Comparison of ENCODE assay signal across 8 mouse cellular contexts in the genomic region with DNA sequence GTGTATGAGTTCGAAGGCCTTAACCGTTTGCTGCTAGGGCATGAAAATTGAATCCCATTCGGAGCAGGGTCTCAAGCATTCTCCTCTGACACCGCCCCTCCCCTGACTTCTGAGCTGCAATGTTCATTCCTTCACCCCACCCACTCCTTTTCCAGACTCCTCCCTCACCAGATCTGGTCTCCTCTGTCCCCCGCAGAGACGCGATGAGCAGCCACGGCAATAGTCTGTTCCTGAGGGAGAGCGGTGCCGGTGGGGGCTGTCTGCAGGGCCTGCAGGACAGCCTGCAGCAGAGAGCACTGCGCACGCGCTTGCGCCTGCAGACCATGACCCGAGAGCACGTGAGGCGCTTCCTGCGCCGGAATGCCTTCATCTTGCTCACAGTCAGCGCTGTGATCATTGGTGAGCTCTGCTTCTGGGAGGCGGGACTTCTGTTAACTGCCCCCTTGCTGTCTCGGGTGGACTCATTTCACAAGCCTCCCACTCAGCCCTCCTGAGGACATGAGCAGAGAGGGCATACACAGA. TPM values are rescaled to one million over a fixed set of nuclear protein-coding genes. Genes with fewer than 3 reads are reported as not detected.
DNase-seq lines count a peak whose midpoint lies in the region; ATAC-seq lines count a peak whose summit lies in the region.

No protein-coding gene starts in this region.

- DNase-seq in adrenal gland, postnatal 4 days (ENCODE audit: low spot score in 2 of 2): peak; percentile 31 to 53
- DNase-seq in heart, adult 11 months: peak; percentile 98
- DNase-seq in left cerebral cortex, adult 9 months (ENCODE audit: low spot score in 2 of 2): peak; percentile 89 to 93
- peak; percentile 64 to 86 for DNase-seq in lung, postnatal 4 days
- DNase-seq in right cerebral cortex, postnatal 25 days: peak; percentile 91
- no peak for DNase-seq in B cell, adult 2 months

- peak overlapping the region; percentile 48 for H3K4me3 ChIP-seq in embryonic facial prominence, embryonic 12.5 days
- peak overlapping the region; percentile 44 for H3K4me3 ChIP-seq in intestine, embryonic 16.5 days (ENCODE audit: low read length)

- 6% methylated on average over 22 of the region's 22 CpGs for WGBS in embryonic facial prominence, embryonic 12.5 days
- WGBS in intestine, embryonic 16.5 days: 5% methylated on average over 22 of the region's 22 CpGs

- ATAC-seq in embryonic facial prominence, embryonic 12.5 days (ENCODE audit: insufficient number of reproducible peaks, insufficient read depth, low FRiP score, low TSS enrichment): peak; percentile 94
- ATAC-seq in intestine, embryonic 16.5 days: peak; percentile 98

- no peaks in the 10 kb centered on the region for H3K36me3 ChIP-seq in embryonic facial prominence, embryonic 12.5 days
- H3K36me3 ChIP-seq in intestine, embryonic 16.5 days (ENCODE audit: control insufficient read depth, insufficient read depth, low read length): no peaks in the 10 kb centered on the region

- H3K9me3 ChIP-seq in embryonic facial prominence, embryonic 12.5 days: no peaks in the 10 kb centered on the region
- H3K9me3 ChIP-seq in intestine, embryonic 16.5 days (ENCODE audit: control insufficient read depth, low read length): no peaks in the 10 kb centered on the region

- peak overlapping the region; percentile 58 for H3K4me2 ChIP-seq in embryonic facial prominence, embryonic 12.5 days (replicated peaks)
- peak overlapping the region; percentile 60 for H3K4me2 ChIP-seq in intestine, embryonic 16.5 days (ENCODE audit: low read depth, low read length)

- H3K27me3 ChIP-seq in embryonic facial prominence, embryonic 12.5 days: no peaks in the 10 kb centered on the region
- no peaks in the 10 kb centered on the region for H3K27me3 ChIP-seq in intestine, embryonic 16.5 days (replicated peaks; ENCODE audit: control insufficient read depth, insufficient read depth, low read length)

- H3K27ac ChIP-seq in embryonic facial prominence, embryonic 12.5 days: peak overlapping the region; percentile 74
- peak overlapping the region; percentile 23; the same call in 1 of the 2 replicates for H3K27ac ChIP-seq in intestine, embryonic 16.5 days (ENCODE audit: low read length)

- H3K9ac ChIP-seq in embryonic facial prominence, embryonic 12.5 days: peak overlapping the region; percentile 51
- H3K9ac ChIP-seq in intestine, embryonic 16.5 days (ENCODE audit: low read depth, low read length): peak overlapping the region; percentile 70

- peaks cover 4% of the 10 kb centered on the region; the same call in 1 of the 2 replicates for H3K4me1 ChIP-seq in embryonic facial prominence, embryonic 12.5 days
- H3K4me1 ChIP-seq in intestine, embryonic 16.5 days (ENCODE audit: control insufficient read depth, insufficient read depth, low read length): no peaks in the 10 kb centered on the region

RNA-seq across cellular contexts. Expression of a gene that starts 7.3 kb away (rescaled TPM):
- under 1 TPM; 0.48 to 0.53 TPM for total RNA-seq in adrenal gland, postnatal 4 days (2021)
- 2.1 TPM in 2 replicates for polyA plus RNA-seq in embryonic facial prominence, embryonic 12.5 days (2016; fragmentation: Nextera tagmentation; extraction: Ambion mirVana)
- polyA plus RNA-seq in intestine, embryonic 16.5 days (2015; fragmentation: Nextera tagmentation; extraction: Ambion mirVana): 0.81 and 1.6 TPM in 2 replicates

RNA-seq across cellular contexts. Expression of a gene that starts 34.8 kb away (rescaled TPM):
- not detected for total RNA-seq in adrenal gland, postnatal 4 days (2021)
- polyA plus RNA-seq in embryonic facial prominence, embryonic 12.5 days (2016; fragmentation: Nextera tagmentation; extraction: Ambion mirVana): 0.22 TPM in 1 of 2 replicates, not detected in the other
- 0.12 TPM in 1 of 2 replicates, not detected in the other for polyA plus RNA-seq in intestine, embryonic 16.5 days (2015; fragmentation: Nextera tagmentation; extraction: Ambion mirVana)

Comparison
In these comparisons a context has a peak if more than half of its experiments do, and no peak if none do; other contexts are left out.
1. DNase-seq: peak in adrenal gland, postnatal 4 days (2 of 2), heart, adult 11 months (single experiment), left cerebral cortex, adult 9 months (2 of 2), lung, postnatal 4 days (2 of 2) and right cerebral cortex, postnatal 25 days (single experiment); none in B cell, adult 2 months (0 of 2).